Mouse (Mus musculus) midbrain, postnatal 0 days (tissue): Measurements from ENCODE around the gene Rgs16. TPM values are rescaled to one million over a fixed set of nuclear protein-coding genes. Genes with fewer than 3 reads are reported as not detected.

ENCODE experiments used
- ATAC-seq: fragments of 200-750 bp; cut with Nextera tagmentation; 2 replicates; pipeline ENCODE4 v1.8.0; 2017; ENCODE audit warnings: moderate number of reproducible peaks, mild to moderate bottlenecking, moderate TSS enrichment, moderate library complexity; ENCODE audit not compliant: low FRiP score
- DNase-seq: peaks from one replicate; pipeline ENCODE4 v3.0.0-alpha.2; 2015; ENCODE audit warnings: low spot score
- H3K27ac ChIP-seq: fragments of 300-500 bp; sonication (generic); 2 replicates; pipeline ENCODE4 v1.5.1; 2014; ENCODE audit warnings: low read depth, mild to moderate bottlenecking, low read length, mixed read lengths
- H3K27me3 ChIP-seq: fragments of 300-500 bp; sonication (generic); 2 replicates; pipeline ENCODE4 v1.6.1; 2014; ENCODE audit warnings: low read length, control low read depth, mixed read lengths; ENCODE audit not compliant: insufficient read depth
- H3K36me3 ChIP-seq: fragments of 300-500 bp; sonication (generic); 2 replicates; pipeline ENCODE4 v1.6.1; 2014; ENCODE audit warnings: low read length, control low read depth, mixed read lengths; ENCODE audit not compliant: insufficient read depth
- H3K4me1 ChIP-seq: fragments of 300-500 bp; sonication (generic); 2 replicates; pipeline ENCODE4 v1.6.1; 2014; ENCODE audit warnings: mild to moderate bottlenecking, control low read depth, antibody characterized with exemption, low read length, mixed read lengths; ENCODE audit not compliant: insufficient read depth
- H3K4me2 ChIP-seq: fragments of 300-500 bp; sonication (generic); 2 replicates; pipeline ENCODE4 v1.6.1; 2014; ENCODE audit warnings: low read depth, mild to moderate bottlenecking, low read length, mixed read lengths; ENCODE audit not compliant: poor library complexity, severe bottlenecking
- H3K4me3 ChIP-seq: fragments of 300-500 bp; sonication (generic); 2 replicates; pipeline ENCODE4 v1.5.1; 2014; ENCODE audit warnings: low read depth, mild to moderate bottlenecking, low read length, moderate library complexity
- H3K9ac ChIP-seq: fragments of 300-500 bp; sonication (generic); replicated peaks from 2 replicates; pipeline ENCODE4 v1.6.1; 2014; ENCODE audit warnings: mild to moderate bottlenecking, low read length, moderate library complexity, mixed read lengths; ENCODE audit not compliant: poor library complexity, severe bottlenecking
- H3K9me3 ChIP-seq: fragments of 300-500 bp; sonication (generic); 2 replicates; pipeline ENCODE4 v1.6.1; 2016; ENCODE audit warnings: low read length, control low read depth
- CTCF ChIP-seq: IDR thresholded peaks from 2 replicates; pipeline ENCODE4 v1.5.1; 2016; ENCODE audit warnings: antibody characterized with exemption, mild to moderate bottlenecking
- WGBS: fragments of 180-500 bp; shearing (Covaris S2); extraction: QIAGEN DNeasy Blood & Tissue Kit; methylation state at CpG from one replicate; pipeline ENCODE4 v1.1.7; 2014; 5-methylcytosine and 5-hydroxymethylcytosine counted together
- polyA plus RNA-seq: library from polyadenylated mRNA; unstranded; fragments of >200 nt; fragmentation: Nextera tagmentation; extraction: Ambion mirVana; gene quantifications from 2 replicates; pipeline ENCODE4 v1.2.1, GENCODE M21; 2015
- total RNA-seq: library from RNA; depleted of rRNA; stranded (reverse); fragments of >200 nt; gene quantifications from 2 replicates; pipeline ENCODE4 v1.2.3, GENCODE M21; 2014

Rgs16 gene
- total and polyA plus RNA-seq, 2 experiments from 2014 or later = 7.2 to 10.7 TPM

DNA sequence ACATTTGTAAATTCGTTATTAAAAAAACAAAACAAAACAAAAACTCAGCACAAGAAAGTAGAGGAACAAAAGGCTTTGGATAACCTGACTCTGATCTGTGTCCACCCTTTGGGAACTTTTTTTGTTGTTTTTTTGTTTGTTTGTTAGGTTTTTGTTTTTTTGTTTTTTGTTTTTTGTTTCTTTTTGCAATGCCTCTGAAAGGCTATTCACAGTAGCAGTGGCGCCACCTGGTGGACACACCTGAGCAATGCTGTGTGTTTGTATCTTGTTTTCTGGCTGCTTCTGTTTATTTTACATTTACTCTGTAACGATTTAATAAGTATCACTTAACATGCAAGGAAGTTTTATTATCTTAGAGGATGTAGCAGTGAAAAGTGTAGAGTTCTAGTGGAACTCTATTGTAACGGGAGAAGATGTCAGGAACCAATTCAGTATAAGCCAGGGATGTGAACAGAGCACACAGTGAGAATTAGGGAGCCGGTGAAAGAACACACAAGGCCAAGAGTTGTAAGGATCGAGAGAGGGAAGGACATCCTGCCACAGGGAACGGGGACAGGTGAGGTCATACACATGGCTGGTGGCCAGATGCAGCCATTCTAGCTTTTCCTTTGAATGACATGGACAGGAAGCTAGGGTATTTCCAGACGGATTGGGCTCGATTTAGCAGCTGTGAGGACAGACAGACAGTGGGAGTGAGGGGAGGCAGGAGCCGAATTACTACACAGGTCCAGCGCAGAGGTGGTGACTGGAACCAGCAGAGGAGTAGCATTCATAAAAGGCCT is 2.4 kb downstream of the Rgs16 start:
- Histone ChIP-seq H3K36me3 (no peaks in the 10 kb centered on the region; the same call in 1 of the 2 replicates), H3K4me2 (no peak overlapping the region), H3K4me1 (peaks cover 13% of the 10 kb centered on the region; the same call in 1 of the 2 replicates), H3K27ac (no peak overlapping the region), H3K9me3 (no peaks in the 10 kb centered on the region), H3K4me3 (no peak overlapping the region), H3K9ac (no peak overlapping the region; the same call in 1 of the 2 replicates), H3K27me3 (no peaks in the 10 kb centered on the region)
- ATAC-seq (no peak), DNase-seq (peak; percentile 89)
- peak; percentile 96 for TF ChIP-seq CTCF
- 59% methylated on average over 11 of the region's 11 CpGs for WGBS

- WGBS = 66% methylated on average over 14 of the region's 14 CpGs
- no peak for TF ChIP-seq CTCF
- DNase-seq (no peak), ATAC-seq (no peak)
- Histone ChIP-seq H3K27ac (no peak overlapping the region), H3K4me2 (no peak overlapping the region), H3K4me1 (peaks cover 7% of the 10 kb centered on the region; the same call in 1 of the 2 replicates), H3K36me3 (no peaks in the 10 kb centered on the region; the same call in 1 of the 2 replicates), H3K9me3 (no peaks in the 10 kb centered on the region), H3K9ac (no peak overlapping the region), H3K4me3 (no peak overlapping the region), H3K27me3 (no peaks in the 10 kb centered on the region)
Measured at GRCm38 (mm10) chr1:153746119-153746670, 6.0 kb downstream of the Rgs16 start.

DNA sequence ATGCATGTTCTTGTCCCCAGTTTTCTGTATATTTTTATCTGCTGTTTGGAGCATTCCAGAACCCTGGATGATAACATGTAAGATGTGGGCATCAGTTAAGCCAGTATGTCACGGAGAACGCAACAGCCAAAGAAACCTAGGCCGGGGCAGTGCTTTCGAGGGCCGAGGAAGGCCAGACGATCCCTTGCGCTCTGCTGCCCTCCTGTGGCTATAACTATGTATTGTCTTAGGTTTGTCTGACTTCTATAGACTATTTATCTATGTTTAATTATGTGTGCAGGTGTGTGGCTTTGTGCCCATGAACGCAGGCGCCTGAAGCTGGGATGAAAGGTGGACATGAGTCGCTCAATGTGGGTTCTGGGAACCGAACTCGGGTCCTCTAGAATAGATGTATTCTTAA is 6.6 kb downstream of the Rgs16 start:
- no peak overlapping the region for H3K4me3 ChIP-seq
- WGBS = 3% methylated on average over 12 of the region's 12 CpGs
- H3K4me1 ChIP-seq = peaks cover 9% of the 10 kb centered on the region; the same call in 1 of the 2 replicates
- H3K36me3 ChIP-seq = no peaks in the 10 kb centered on the region; the same call in 1 of the 2 replicates
- no peaks in the 10 kb centered on the region for H3K9me3 ChIP-seq
- DNase-seq (peak; percentile 90), ATAC-seq (no peak)
- peak; percentile 93 for TF ChIP-seq CTCF
- no peak overlapping the region for H3K9ac ChIP-seq
- no peaks in the 10 kb centered on the region for H3K27me3 ChIP-seq
- no peak overlapping the region for H3K4me2 ChIP-seq
- no peak overlapping the region for H3K27ac ChIP-seq

DNA sequence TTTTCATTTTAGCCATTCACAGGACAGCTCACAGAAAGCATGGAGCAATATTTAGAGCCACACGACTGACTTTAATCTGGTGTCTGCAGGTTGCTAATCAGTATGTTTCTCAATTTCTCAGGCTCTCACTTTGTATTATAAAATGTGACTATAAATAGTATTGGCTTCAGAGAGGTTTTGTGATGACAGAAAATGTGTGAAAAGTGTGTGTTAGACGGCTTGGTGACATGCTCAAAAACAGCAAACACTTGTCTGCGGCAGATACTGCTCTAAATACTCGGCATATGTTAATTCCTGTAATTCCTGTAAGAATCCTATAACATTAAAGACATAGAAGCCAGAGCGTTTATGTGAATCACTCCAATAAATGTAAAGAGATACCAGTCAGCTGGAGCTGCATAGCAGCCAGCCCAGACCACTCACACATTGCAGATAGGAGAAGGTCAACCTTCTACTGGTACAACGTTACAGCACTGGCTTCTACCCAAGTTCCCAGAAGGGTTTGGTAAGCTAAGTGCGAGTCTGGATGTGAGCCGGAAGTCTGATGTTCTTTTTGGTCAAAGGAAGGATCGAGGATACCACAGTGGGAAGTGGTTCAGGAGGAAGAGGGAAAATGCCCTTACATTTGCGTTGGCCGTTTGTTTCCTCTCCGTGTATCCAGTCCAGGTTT is 7.8 kb downstream of the Rgs16 start:
- peaks cover 11% of the 10 kb centered on the region; the same call in 1 of the 2 replicates for H3K4me1 ChIP-seq
- no peaks in the 10 kb centered on the region for H3K27me3 ChIP-seq
- ATAC-seq (no peak), DNase-seq (no peak)
- no peaks in the 10 kb centered on the region for H3K9me3 ChIP-seq
- WGBS = 71% methylated on average over 12 of the region's 12 CpGs
- H3K4me3 ChIP-seq = no peak overlapping the region
- no peaks in the 10 kb centered on the region; the same call in 1 of the 2 replicates for H3K36me3 ChIP-seq
- H3K9ac ChIP-seq = no peak overlapping the region
- no peak for TF ChIP-seq CTCF
- H3K4me2 ChIP-seq = no peak overlapping the region
- no peak overlapping the region for H3K27ac ChIP-seq

GRCm38 (mm10) chr1:153748549-153748948 is 8.4 kb downstream of the Rgs16 start:
- Histone ChIP-seq H3K9ac (no peak overlapping the region), H3K27ac (no peak overlapping the region), H3K4me2 (peak overlapping the region; percentile 71), H3K9me3 (no peaks in the 10 kb centered on the region), H3K4me1 (peaks cover 11% of the 10 kb centered on the region; the same call in 1 of the 2 replicates), H3K4me3 (no peak overlapping the region), H3K27me3 (no peaks in the 10 kb centered on the region), H3K36me3 (no peaks in the 10 kb centered on the region; the same call in 1 of the 2 replicates)
- WGBS = 0% methylated on average over 1 of the region's 1 CpGs
- DNase-seq (peak; percentile 67), ATAC-seq (no peak)
- no peak for TF ChIP-seq CTCF
